8 mouse cellular contexts compared by ENCODE assay signal in genomic region chr4:41568239-41568638, GRCm38 (mm10). TPM values are rescaled to one million over a fixed set of nuclear protein-coding genes. Genes with fewer than 3 reads are reported as not detected.
DNase-seq lines count a peak whose midpoint lies in the region; ATAC-seq and TF ChIP-seq lines count a peak whose summit lies in the region.

No protein-coding gene starts in this region.

- WGBS in kidney, embryonic 14.5 days: 4% methylated on average over 19 of the region's 19 CpGs
- 19% methylated on average over 19 of the region's 19 CpGs for WGBS in liver, embryonic 12.5 days (ENCODE audit: insufficient replicate concordance)
- WGBS in neural tube, embryonic 12.5 days: 4% methylated on average over 19 of the region's 19 CpGs

- peaks cover 12% of the 10 kb centered on the region for H3K4me1 ChIP-seq in kidney, embryonic 14.5 days (ENCODE audit: control insufficient read depth, insufficient read depth, low read length)
- H3K4me1 ChIP-seq in liver, embryonic 12.5 days: peaks cover 20% of the 10 kb centered on the region
- peaks cover 22% of the 10 kb centered on the region for H3K4me1 ChIP-seq in neural tube, embryonic 12.5 days

- H3K9ac ChIP-seq in kidney, embryonic 14.5 days (ENCODE audit: low read depth, low read length): peak overlapping the region; percentile 49; the same call in 1 of the 2 replicates
- no peak overlapping the region for H3K9ac ChIP-seq in liver, embryonic 12.5 days
- H3K9ac ChIP-seq in neural tube, embryonic 12.5 days: peak overlapping the region; percentile 80

- ATAC-seq in kidney, embryonic 14.5 days (ENCODE audit: low FRiP score, low TSS enrichment): no peak
- ATAC-seq in liver, embryonic 12.5 days: no peak
- ATAC-seq in neural tube, embryonic 12.5 days (ENCODE audit: low FRiP score, low read depth): 0 out of 2 replicates have a peak, but pooled peaks have one; percentile 3

- no peaks in the 10 kb centered on the region for H3K9me3 ChIP-seq in kidney, embryonic 14.5 days (ENCODE audit: control insufficient read depth, low read length)
- H3K9me3 ChIP-seq in liver, embryonic 12.5 days (replicated peaks): no peaks in the 10 kb centered on the region
- H3K9me3 ChIP-seq in neural tube, embryonic 12.5 days: no peaks in the 10 kb centered on the region

- H3K4me3 ChIP-seq in gastrocnemius, adult 2 months: peak overlapping the region; percentile 97
- peak overlapping the region; percentile 52 for H3K4me3 ChIP-seq in kidney, embryonic 14.5 days (ENCODE audit: low read length)
- H3K4me3 ChIP-seq in liver, embryonic 12.5 days: peak overlapping the region; percentile 70
- peak overlapping the region; percentile 70 for H3K4me3 ChIP-seq in neural tube, embryonic 12.5 days

- H3K27me3 ChIP-seq in kidney, embryonic 14.5 days (ENCODE audit: control insufficient read depth, insufficient read depth, low read length): peaks cover 17% of the 10 kb centered on the region
- H3K27me3 ChIP-seq in liver, embryonic 12.5 days (replicated peaks): peaks cover 77% of the 10 kb centered on the region
- peaks cover 4% of the 10 kb centered on the region; the same call in 1 of the 2 replicates for H3K27me3 ChIP-seq in neural tube, embryonic 12.5 days (replicated peaks)

- H3K27ac ChIP-seq in gastrocnemius, adult 2 months: peak overlapping the region; percentile 94
- no peak overlapping the region for H3K27ac ChIP-seq in kidney, embryonic 14.5 days (ENCODE audit: low read depth, low read length)
- H3K27ac ChIP-seq in liver, embryonic 12.5 days: no peak overlapping the region
- H3K27ac ChIP-seq in neural tube, embryonic 12.5 days: peak overlapping the region; percentile 78

- H3K36me3 ChIP-seq in kidney, embryonic 14.5 days (ENCODE audit: control insufficient read depth, insufficient read depth, low read length): no peaks in the 10 kb centered on the region
- no peaks in the 10 kb centered on the region for H3K36me3 ChIP-seq in liver, embryonic 12.5 days
- H3K36me3 ChIP-seq in neural tube, embryonic 12.5 days: peaks cover 5% of the 10 kb centered on the region; the same call in 1 of the 2 replicates

- peak overlapping the region; percentile 72 for H3K4me2 ChIP-seq in kidney, embryonic 14.5 days (replicated peaks; ENCODE audit: low read depth, low read length)
- H3K4me2 ChIP-seq in liver, embryonic 12.5 days: peak overlapping the region; percentile 97
- peak overlapping the region; percentile 74 for H3K4me2 ChIP-seq in neural tube, embryonic 12.5 days (replicated peaks)

- intact Hi-C loops in gastrocnemius, adult 2 months (cut with DNase I): no loop called here

- peak; percentile 56 for DNase-seq in gastrocnemius, adult 2 months
- DNase-seq in gastrocnemius, postnatal 10 days: no peak
- peak; percentile 81 for DNase-seq in cerebellum, adult 11-12 months
- DNase-seq in frontal cortex, postnatal 36 days (ENCODE audit: low spot score in 2 of 2): peak; percentile 55 to 62
- DNase-seq in spleen, adult 18-20 months: no peak

- no peak for TF ChIP-seq CTCF in gastrocnemius, adult 2 months (IDR thresholded peaks at IDR 0.05)

RNA-seq across cellular contexts. Expression of gene Fam219a, which starts 1.1 kb away (rescaled TPM):
- total RNA-seq in gastrocnemius, adult 2 months (2021): 10 to 100 TPM; 18.0 to 24.3 TPM
- 10 to 100 TPM; 19.2 to 20.4 TPM for total RNA-seq in gastrocnemius, postnatal 10 days (2021)
- polyA plus RNA-seq in kidney, embryonic 14.5 days (2014; fragmentation: Nextera tagmentation; extraction: Ambion mirVana): 2.2 and 2.7 TPM in 2 replicates
- 1.0 and 2.0 TPM in 2 replicates for polyA plus RNA-seq in liver, embryonic 12.5 days (2016; fragmentation: Nextera tagmentation; extraction: Ambion mirVana)
- 17.4 and 18.3 TPM in 2 replicates for polyA plus RNA-seq in neural tube, embryonic 12.5 days (2016; fragmentation: Nextera tagmentation; extraction: Ambion mirVana)

RNA-seq across cellular contexts. Expression of gene Dnaic1, which starts 1.3 kb away (rescaled TPM):
- total RNA-seq in gastrocnemius, adult 2 months (2021): under 1 TPM; 0.56 to 0.59 TPM
- under 1 TPM; 0.56 to 0.63 TPM for total RNA-seq in gastrocnemius, postnatal 10 days (2021)
- 2.2 and 2.4 TPM in 2 replicates for polyA plus RNA-seq in kidney, embryonic 14.5 days (2014; fragmentation: Nextera tagmentation; extraction: Ambion mirVana)
- polyA plus RNA-seq in liver, embryonic 12.5 days (2016; fragmentation: Nextera tagmentation; extraction: Ambion mirVana): 0.51 and 0.61 TPM in 2 replicates
- 1.8 and 1.9 TPM in 2 replicates for polyA plus RNA-seq in neural tube, embryonic 12.5 days (2016; fragmentation: Nextera tagmentation; extraction: Ambion mirVana)

RNA-seq across cellular contexts. Expression of gene 1110017D15Rik, which starts 51.1 kb away (rescaled TPM):
- total RNA-seq in gastrocnemius, adult 2 months (2021): under 1 TPM in 1 of 2 experiments, not detected in 1; 0.67 TPM
- total RNA-seq in gastrocnemius, postnatal 10 days (2021): under 1 TPM in 1 of 2 experiments, not detected in 1; 0.36 TPM
- 0.93 and 1.0 TPM in 2 replicates for polyA plus RNA-seq in kidney, embryonic 14.5 days (2014; fragmentation: Nextera tagmentation; extraction: Ambion mirVana)
- polyA plus RNA-seq in liver, embryonic 12.5 days (2016; fragmentation: Nextera tagmentation; extraction: Ambion mirVana): not detected in 2 replicates
- polyA plus RNA-seq in neural tube, embryonic 12.5 days (2016; fragmentation: Nextera tagmentation; extraction: Ambion mirVana): 3.7 and 5.1 TPM in 2 replicates

Comparison
In these comparisons a context has a peak if more than half of its experiments do, and no peak if none do; other contexts are left out.
1. DNase-seq: peak in gastrocnemius, adult 2 months (single experiment), cerebellum, adult 11-12 months (single experiment) and frontal cortex, postnatal 36 days (2 of 2); none in gastrocnemius, postnatal 10 days (single experiment) and spleen, adult 18-20 months (0 of 2).
2. H3K27ac ChIP-seq: peak in gastrocnemius, adult 2 months (single experiment) and neural tube, embryonic 12.5 days (single experiment); none in kidney, embryonic 14.5 days (single experiment) and liver, embryonic 12.5 days (single experiment).
3. Peak in every context shown above with its lines, with median percentiles within 50 percentile points of each other: H3K4me3 ChIP-seq and H3K4me2 ChIP-seq.